Mouse (Mus musculus) kidney, embryonic 14.5 days (tissue): Measurements from ENCODE around the gene Adam15. TPM values are rescaled to one million over a fixed set of nuclear protein-coding genes. Genes with fewer than 3 reads are reported as not detected.

ENCODE experiments used
- ATAC-seq: fragments of 200-750 bp; cut with Nextera tagmentation; 2 replicates; pipeline ENCODE4 v1.8.0; 2017; ENCODE audit warnings: moderate number of reproducible peaks, mild to moderate bottlenecking, moderate TSS enrichment, moderate library complexity; ENCODE audit not compliant: low FRiP score, low TSS enrichment
- H3K27ac ChIP-seq: fragments of 300-500 bp; sonication (generic); 2 replicates; pipeline ENCODE4 v1.5.1; 2014; ENCODE audit warnings: low read depth, mild to moderate bottlenecking, low read length, moderate library complexity, mixed read lengths
- H3K27me3 ChIP-seq: fragments of 300-500 bp; sonication (generic); 2 replicates; pipeline ENCODE4 v1.6.1; 2014; ENCODE audit warnings: mild to moderate bottlenecking, low read length; ENCODE audit not compliant: control insufficient read depth, insufficient read depth
- H3K36me3 ChIP-seq: fragments of 300-500 bp; sonication (generic); 2 replicates; pipeline ENCODE4 v1.6.1; 2014; ENCODE audit warnings: low read length, mixed read lengths; ENCODE audit not compliant: control insufficient read depth, insufficient read depth
- H3K4me1 ChIP-seq: fragments of 300-500 bp; sonication (generic); 2 replicates; pipeline ENCODE4 v1.6.1; 2014; ENCODE audit warnings: low read length, mixed read lengths; ENCODE audit not compliant: control insufficient read depth, insufficient read depth
- H3K4me2 ChIP-seq: fragments of 300-500 bp; sonication (generic); replicated peaks from 2 replicates; pipeline ENCODE4 v1.6.1; 2014; ENCODE audit warnings: low read depth, mild to moderate bottlenecking, low read length
- H3K4me3 ChIP-seq: fragments of 300-500 bp; sonication (generic); 2 replicates; pipeline ENCODE4 v1.5.1; 2014; ENCODE audit warnings: mild to moderate bottlenecking, low read length
- H3K9ac ChIP-seq: fragments of 300-500 bp; sonication (generic); 2 replicates; pipeline ENCODE4 v1.6.1; 2014; ENCODE audit warnings: low read depth, mild to moderate bottlenecking, low read length, moderate library complexity
- H3K9me3 ChIP-seq: fragments of 300-500 bp; sonication (generic); 2 replicates; pipeline ENCODE4 v1.6.1; 2016; ENCODE audit warnings: low read length; ENCODE audit not compliant: control insufficient read depth
- WGBS: fragments of 180-500 bp; shearing (Covaris S2); extraction: QIAGEN DNeasy Blood & Tissue Kit; methylation state at CpG from one replicate; pipeline ENCODE4 v1.1.7; 2014; 5-methylcytosine and 5-hydroxymethylcytosine counted together
- polyA plus RNA-seq: library from polyadenylated mRNA; unstranded; fragments of >200 nt; fragmentation: Nextera tagmentation; extraction: Ambion mirVana; gene quantifications from 2 replicates; pipeline ENCODE4 v1.2.1, GENCODE M21; 2014

Adam15 gene
- polyA plus RNA-seq, 1 experiment from 2014 or later, result 47.1 TPM

DNA sequence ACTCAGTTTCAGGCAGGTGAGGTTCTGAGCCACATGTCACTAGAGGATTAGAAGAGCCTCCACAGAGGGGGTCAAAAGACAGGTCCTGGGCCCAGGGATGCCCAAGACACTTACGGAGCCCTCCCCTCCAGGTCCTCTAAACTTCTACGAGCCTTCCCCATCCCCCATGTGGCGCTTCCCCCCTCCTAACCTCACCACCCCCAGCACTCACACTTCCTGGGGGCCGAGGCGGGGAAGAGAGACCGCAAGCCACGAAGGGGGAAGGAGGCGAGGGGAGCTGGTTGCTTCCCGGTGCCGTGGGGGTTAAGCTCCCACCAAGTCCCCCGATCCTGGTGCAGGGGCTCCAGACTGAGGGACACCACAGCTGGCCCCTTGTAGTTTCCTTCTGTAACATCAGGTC, 35.7 kb upstream of the Adam15 start:
- H3K27ac ChIP-seq, result no peak overlapping the region
- WGBS, result 50% methylated on average over 11 of the region's 11 CpGs
- H3K27me3 ChIP-seq, result no peaks in the 10 kb centered on the region
- H3K36me3 ChIP-seq, result no peaks in the 10 kb centered on the region; the same call in 1 of the 2 replicates
- no peak overlapping the region for H3K4me2 ChIP-seq
- peaks cover 27% of the 10 kb centered on the region for H3K4me1 ChIP-seq
- ATAC-seq, result no peak
- H3K4me3 ChIP-seq, result no peak overlapping the region
- no peak overlapping the region for H3K9ac ChIP-seq
- no peaks in the 10 kb centered on the region for H3K9me3 ChIP-seq

- no peak for ATAC-seq
- H3K4me1 ChIP-seq, result peaks cover 22% of the 10 kb centered on the region
- H3K4me2 ChIP-seq, result no peak overlapping the region
- H3K27ac ChIP-seq, result no peak overlapping the region
- no peak overlapping the region for H3K9ac ChIP-seq
- no peaks in the 10 kb centered on the region for H3K9me3 ChIP-seq
- WGBS, result 73% methylated on average over 12 of the region's 12 CpGs
- no peak overlapping the region for H3K4me3 ChIP-seq
- H3K36me3 ChIP-seq, result no peaks in the 10 kb centered on the region; the same call in 1 of the 2 replicates
- no peaks in the 10 kb centered on the region for H3K27me3 ChIP-seq
These were observed 34.7 kb upstream of the Adam15 start for GRCm38 (mm10) chr3:89384331-89385076.

GRCm38 (mm10) chr3:89383651-89384255, 34.0 kb upstream of the Adam15 start:
- Histone ChIP-seq H3K4me2 (no peak overlapping the region), H3K27ac (no peak overlapping the region), H3K4me1 (peaks cover 26% of the 10 kb centered on the region), H3K4me3 (no peak overlapping the region), H3K36me3 (no peaks in the 10 kb centered on the region; the same call in 1 of the 2 replicates), H3K27me3 (no peaks in the 10 kb centered on the region), H3K9ac (no peak overlapping the region), H3K9me3 (no peaks in the 10 kb centered on the region)
- ATAC-seq, result no peak
- 85% methylated on average over 5 of the region's 5 CpGs for WGBS

- Histone ChIP-seq H3K9me3 (no peaks in the 10 kb centered on the region), H3K4me1 (peaks cover 31% of the 10 kb centered on the region), H3K27me3 (no peaks in the 10 kb centered on the region), H3K36me3 (no peaks in the 10 kb centered on the region; the same call in 1 of the 2 replicates), H3K27ac (no peak overlapping the region), H3K4me3 (no peak overlapping the region), H3K4me2 (no peak overlapping the region), H3K9ac (no peak overlapping the region)
- WGBS, result 75% methylated on average over 5 of the region's 5 CpGs
- no peak for ATAC-seq
These were observed 33.2 kb upstream of the Adam15 start for GRCm38 (mm10) chr3:89382950-89383349.

DNA sequence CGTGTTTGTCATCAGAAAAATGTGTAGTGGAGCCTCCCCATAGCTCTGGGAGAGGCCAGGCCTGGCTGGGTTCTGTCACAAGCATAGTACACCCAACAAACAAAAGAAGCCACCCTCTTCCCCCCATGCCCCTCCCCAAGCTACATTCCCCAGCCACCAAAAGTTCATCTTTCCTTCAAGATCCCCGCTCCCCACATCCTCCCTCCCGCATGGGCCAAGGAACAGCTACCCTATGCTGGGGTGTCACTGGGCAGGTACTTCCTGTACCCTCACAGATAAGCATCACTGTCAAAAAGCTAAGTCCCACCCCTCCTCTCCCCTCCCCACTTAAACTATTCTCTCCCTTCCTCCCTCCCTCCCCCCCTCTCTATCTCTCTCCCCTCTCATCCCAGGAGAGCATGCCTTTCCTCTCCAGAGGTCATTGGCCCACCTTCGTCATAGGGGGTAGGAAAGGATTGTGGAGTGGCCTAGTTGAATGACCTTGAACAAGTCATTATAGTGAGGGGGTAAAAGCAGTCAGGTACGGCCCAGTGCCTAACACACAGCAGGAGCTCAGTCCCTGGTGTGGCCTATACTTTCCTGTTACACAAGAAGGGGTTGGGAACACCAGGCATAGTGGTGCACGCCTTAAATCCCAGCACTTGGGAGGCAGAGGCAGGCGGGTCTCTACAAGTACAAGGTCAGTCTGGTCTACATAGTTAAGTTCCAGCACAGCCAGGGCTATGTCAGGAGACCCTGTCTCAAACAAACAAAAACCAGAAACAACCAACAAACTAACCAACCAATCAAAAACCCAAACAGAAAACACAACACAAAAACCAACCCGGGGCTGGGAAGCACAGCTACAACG, 32.5 kb upstream of the Adam15 start:
- no peaks in the 10 kb centered on the region; the same call in 1 of the 2 replicates for H3K36me3 ChIP-seq
- WGBS, result 89% methylated on average over 9 of the region's 9 CpGs

GRCm38 (mm10) chr3:89381233-89381632, 31.4 kb upstream of the Adam15 start:
- 87% methylated on average over 11 of the region's 11 CpGs for WGBS
- H3K4me2 ChIP-seq, result no peak overlapping the region
- no peaks in the 10 kb centered on the region; the same call in 1 of the 2 replicates for H3K36me3 ChIP-seq
- no peak overlapping the region for H3K9ac ChIP-seq
- no peak for ATAC-seq
- no peak overlapping the region for H3K27ac ChIP-seq
- H3K27me3 ChIP-seq, result no peaks in the 10 kb centered on the region
- H3K9me3 ChIP-seq, result no peaks in the 10 kb centered on the region
- no peak overlapping the region for H3K4me3 ChIP-seq
- H3K4me1 ChIP-seq, result peaks cover 23% of the 10 kb centered on the region

More for the DNA sequence above, 32.5 kb upstream of the Adam15 start:
- no peaks in the 10 kb centered on the region for H3K9me3 ChIP-seq
- no peaks in the 10 kb centered on the region for H3K27me3 ChIP-seq
- no peak overlapping the region for H3K4me2 ChIP-seq
- no peak overlapping the region for H3K4me3 ChIP-seq
- no peak for ATAC-seq
- H3K4me1 ChIP-seq, result peaks cover 30% of the 10 kb centered on the region
- H3K9ac ChIP-seq, result no peak overlapping the region
- H3K27ac ChIP-seq, result no peak overlapping the region

DNA sequence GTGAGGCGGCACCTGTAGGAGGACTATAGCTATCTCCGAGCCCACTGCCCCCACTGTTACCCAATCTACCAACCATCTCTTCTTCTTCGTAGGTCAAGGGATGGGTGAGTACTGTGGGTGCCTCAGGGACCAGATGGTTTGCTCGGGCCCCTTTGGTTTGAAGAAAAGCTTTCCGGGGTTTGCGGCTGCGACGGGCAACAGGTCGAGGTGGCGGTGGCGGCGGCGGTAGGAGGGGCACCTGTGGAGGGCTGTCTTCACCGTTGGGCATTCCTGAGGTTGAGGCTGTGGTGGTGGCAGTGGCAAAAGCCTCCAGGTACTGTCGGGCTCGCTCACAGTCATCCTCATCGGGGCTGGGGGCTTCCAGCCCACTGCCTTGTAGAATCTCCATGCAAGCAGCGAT, 30.9 kb upstream of the Adam15 start:
- no peaks in the 10 kb centered on the region for H3K9me3 ChIP-seq
- WGBS, result 96% methylated on average over 18 of the region's 18 CpGs
- ATAC-seq, result no peak
- no peak overlapping the region for H3K27ac ChIP-seq
- H3K4me1 ChIP-seq, result peaks cover 22% of the 10 kb centered on the region
- H3K9ac ChIP-seq, result no peak overlapping the region
- no peaks in the 10 kb centered on the region for H3K27me3 ChIP-seq
- H3K36me3 ChIP-seq, result no peaks in the 10 kb centered on the region; the same call in 1 of the 2 replicates
- no peak overlapping the region for H3K4me3 ChIP-seq
- no peak overlapping the region for H3K4me2 ChIP-seq

GRCm38 (mm10) chr3:89380291-89380690, 30.5 kb upstream of the Adam15 start:
- Histone ChIP-seq H3K9ac (no peak overlapping the region), H3K4me3 (no peak overlapping the region), H3K27me3 (no peaks in the 10 kb centered on the region), H3K9me3 (no peaks in the 10 kb centered on the region), H3K4me1 (peaks cover 18% of the 10 kb centered on the region), H3K36me3 (no peaks in the 10 kb centered on the region; the same call in 1 of the 2 replicates), H3K4me2 (no peak overlapping the region), H3K27ac (no peak overlapping the region)
- 96% methylated on average over 14 of the region's 14 CpGs for WGBS
- ATAC-seq, result no peak
